In the genomic region with DNA sequence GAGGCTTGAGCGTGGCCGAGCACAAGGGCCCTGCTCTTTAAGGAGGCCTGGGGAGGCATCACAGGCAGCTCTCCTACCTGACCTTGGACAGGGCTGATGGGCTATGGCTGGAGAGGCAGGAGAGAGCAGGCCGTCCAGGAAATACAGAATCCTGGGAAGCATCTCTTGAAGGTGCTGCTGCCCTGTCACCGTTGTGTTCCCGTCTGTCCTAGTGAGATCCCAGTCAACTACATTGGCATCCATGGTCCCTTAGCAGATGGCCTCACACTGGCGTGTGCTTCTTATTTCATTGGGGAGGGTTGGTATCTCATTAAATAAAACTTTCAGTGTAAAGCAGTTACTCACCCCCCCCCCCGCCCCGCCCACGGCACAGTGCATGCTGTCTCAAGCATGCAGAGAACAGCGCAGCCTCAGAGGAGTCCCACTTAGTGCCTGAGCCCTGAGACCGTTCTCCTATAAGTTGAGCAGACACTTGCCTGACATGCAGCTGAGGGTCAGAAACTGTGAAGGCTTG, we compare ENCODE assay signal across 23 mouse cellular contexts. TPM values are rescaled to one million over a fixed set of nuclear protein-coding genes. Genes with fewer than 3 reads are reported as not detected.
DNase-seq lines count a peak whose midpoint lies in the region; ATAC-seq and TF ChIP-seq lines count a peak whose summit lies in the region.
"Had no signal": no experiment of that assay in that cellular context is flagged by ENCODE, and none has a peak within 500 bp of the region (broad histone marks: within the 10 kb centered on the region; RNA-seq: fewer than 3 reads in every experiment).

No protein-coding gene starts in this region.

- no peak overlapping the region for H3K9ac ChIP-seq in kidney, postnatal 0 days (ENCODE audit: low read depth, low read length)
- H3K9ac ChIP-seq: heart, embryonic 12.5 days; hindbrain, embryonic 12.5 days had no signal

- no peaks in the 10 kb centered on the region for H3K36me3 ChIP-seq in kidney, postnatal 0 days (ENCODE audit: insufficient read depth, low read length)
- no peaks in the 10 kb centered on the region for H3K36me3 ChIP-seq in embryonic facial prominence, embryonic 10.5 days (replicated peaks)
- H3K36me3 ChIP-seq: heart, embryonic 12.5 days; hindbrain, embryonic 12.5 days had no signal

- H3K4me2 ChIP-seq in kidney, postnatal 0 days (ENCODE audit: low read length) = no peak overlapping the region
- H3K4me2 ChIP-seq: heart, embryonic 12.5 days; hindbrain, embryonic 12.5 days had no signal

- no peak for TF ChIP-seq CTCF in kidney, postnatal 0 days (IDR thresholded peaks at IDR 0.05; ENCODE audit: low read depth)

- H3K9me3 ChIP-seq in kidney, postnatal 0 days (replicated peaks; ENCODE audit: low read length) = no peaks in the 10 kb centered on the region
- no peaks in the 10 kb centered on the region for H3K9me3 ChIP-seq in embryonic facial prominence, embryonic 10.5 days
- H3K9me3 ChIP-seq: heart, embryonic 12.5 days; hindbrain, embryonic 12.5 days had no signal

- H3K27ac ChIP-seq in kidney, postnatal 0 days = peak overlapping the region; percentile 83; the same call in 1 of the 2 replicates
- H3K27ac ChIP-seq in embryonic facial prominence, embryonic 10.5 days (replicated peaks) = 0 out of 2 replicates have a peak overlapping the region, but pooled peaks have one; percentile 10
- H3K27ac ChIP-seq: hindbrain, embryonic 12.5 days had no signal

- H3K4me3 ChIP-seq in kidney, postnatal 0 days (replicated peaks; ENCODE audit: low read depth, low read length) = no peak overlapping the region
- H3K4me3 ChIP-seq in embryonic facial prominence, embryonic 10.5 days = no peak overlapping the region
- H3K4me3 ChIP-seq: heart, embryonic 12.5 days; hindbrain, embryonic 12.5 days had no signal

- DNase-seq in frontal cortex, postnatal 36 days (ENCODE audit: low spot score in 2 of 2) = no peak
- DNase-seq in kidney, postnatal 0 days (ENCODE audit: low spot score) = no peak
- no peak for DNase-seq in kidney, postnatal 36 days
- DNase-seq in brain, adult 2 months (ENCODE audit: low read depth, low spot score) = peak; percentile 71
- no peak for DNase-seq in embryonic facial prominence, embryonic 10.5 days (ENCODE audit: low spot score)
- DNase-seq in urinary bladder, postnatal 36 days (ENCODE audit: low spot score in 2 of 2) = no peak
- DNase-seq: adrenal gland, postnatal 14 days; cerebellum, adult 11 months; cerebellum, adult 9-10 months; cerebellum, postnatal 36 days; gastrocnemius, postnatal 36 days; heart, adult 18-20 months; heart, postnatal 36 days had no signal

- 85% methylated on average over 11 of the region's 11 CpGs for WGBS in kidney, postnatal 0 days
- WGBS in embryonic facial prominence, embryonic 10.5 days = 89% methylated on average over 11 of the region's 11 CpGs

- H3K27me3 ChIP-seq in kidney, postnatal 0 days (ENCODE audit: insufficient read depth, low read length) = no peaks in the 10 kb centered on the region
- no peaks in the 10 kb centered on the region for H3K27me3 ChIP-seq in embryonic facial prominence, embryonic 10.5 days (replicated peaks; ENCODE audit: low read depth, poor library complexity, severe bottlenecking)
- H3K27me3 ChIP-seq: CH12.LX; heart, embryonic 12.5 days; hindbrain, embryonic 12.5 days; Patski had no signal

- peaks cover 23% of the 10 kb centered on the region; the same call in 1 of the 2 replicates for H3K4me1 ChIP-seq in kidney, postnatal 0 days (replicated peaks; ENCODE audit: insufficient read depth, low read length)
- peaks cover 17% of the 10 kb centered on the region for H3K4me1 ChIP-seq in embryonic facial prominence, embryonic 10.5 days

- peak; percentile 58; the same call in 1 of the 2 replicates for ATAC-seq in frontal cortex, adult (ENCODE audit: low TSS enrichment)
- ATAC-seq in kidney, postnatal 0 days (replicated peaks; ENCODE audit: low FRiP score, low read depth) = no peak
- ATAC-seq: activated CD4-positive, CD25-positive, alpha-beta regulatory T cell, adult 4 months; forebrain, embryonic 14.5 days; hindbrain, embryonic 16.5 days; inflammation-experienced regulatory T-cells, adult 6 months; intestine, postnatal 0 days; Patski had no signal

RNA-seq across cellular contexts. Expression of gene Taf11, which starts 56.9 kb away (rescaled TPM):
- 55.5 and 58.1 TPM in 2 replicates for polyA plus RNA-seq in kidney, postnatal 0 days (2015; fragmentation: Nextera tagmentation; extraction: Ambion mirVana)
- 87.5 and 96.2 TPM in 2 replicates for polyA plus RNA-seq in embryonic facial prominence, embryonic 10.5 days (2016; fragmentation: Nextera tagmentation; extraction: Ambion mirVana)

RNA-seq across cellular contexts. Expression of gene Anks1, which starts 57.5 kb away (rescaled TPM):
- polyA plus RNA-seq in kidney, postnatal 0 days (2015; fragmentation: Nextera tagmentation; extraction: Ambion mirVana) = 10.5 and 11.3 TPM in 2 replicates
- polyA plus RNA-seq in embryonic facial prominence, embryonic 10.5 days (2016; fragmentation: Nextera tagmentation; extraction: Ambion mirVana) = 18.0 and 19.4 TPM in 2 replicates
